In the genomic region with DNA sequence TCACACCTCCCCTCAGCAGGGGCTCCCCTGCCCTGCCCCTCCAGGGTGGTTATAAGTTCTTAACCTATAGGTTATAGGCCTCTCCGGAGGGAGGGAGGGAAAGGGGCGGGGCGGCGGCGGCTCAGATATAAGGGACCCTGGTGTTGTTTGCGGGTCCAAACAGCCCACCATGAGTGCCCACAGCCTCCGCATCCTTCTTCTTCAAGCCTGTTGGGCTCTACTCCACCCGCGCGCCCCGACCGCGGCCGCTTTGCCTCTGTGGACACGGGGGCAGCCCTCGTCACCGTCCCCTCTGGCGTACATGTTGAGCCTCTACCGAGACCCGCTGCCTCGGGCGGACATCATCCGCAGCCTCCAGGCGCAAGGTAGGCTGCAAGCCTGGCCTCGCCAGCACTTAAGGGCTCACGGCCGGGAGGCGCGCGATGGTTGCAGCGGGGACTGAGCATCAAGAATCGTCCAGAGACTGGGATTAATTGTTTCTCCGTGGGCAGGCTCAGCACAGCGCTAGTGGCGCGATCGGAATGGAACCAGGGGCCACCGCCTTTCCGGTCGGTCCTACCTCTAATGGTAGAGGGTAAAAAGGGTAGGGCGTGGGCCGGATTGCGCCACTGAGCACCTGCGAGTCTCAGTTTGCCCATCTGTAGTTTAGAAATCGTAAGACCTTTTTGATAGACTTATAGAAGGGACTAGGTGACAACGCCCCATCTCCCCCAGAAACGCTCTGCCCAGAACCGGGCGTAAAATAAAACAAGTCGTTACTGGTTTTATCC, we compare ENCODE assay signal across 7 mouse cellular contexts. TPM values are rescaled to one million over a fixed set of nuclear protein-coding genes. Genes with fewer than 3 reads are reported as not detected.
A peak's percentile ranks its signal among the peaks of the same experiment; 100 is the strongest.
DNase-seq lines count a peak whose midpoint lies in the region; ATAC-seq and TF ChIP-seq lines count a peak whose summit lies in the region.

No protein-coding gene starts in this region.

- no peaks in the 10 kb centered on the region for H3K9me3 ChIP-seq in E14TG2a.4 (ENCODE audit: low read length)
- H3K9me3 ChIP-seq in forebrain, embryonic 16.5 days (ENCODE audit: control insufficient read depth, low read length) = no peaks in the 10 kb centered on the region
- H3K9me3 ChIP-seq in limb, embryonic 13.5 days = no peaks in the 10 kb centered on the region
- H3K9me3 ChIP-seq in neural tube, embryonic 13.5 days = no peaks in the 10 kb centered on the region

- no peaks in the 10 kb centered on the region for H3K27me3 ChIP-seq in E14TG2a.4 (ENCODE audit: insufficient read depth, low read length)
- peaks cover 32% of the 10 kb centered on the region for H3K27me3 ChIP-seq in forebrain, embryonic 16.5 days (replicated peaks; ENCODE audit: control insufficient read depth, insufficient read depth, low read length)
- H3K27me3 ChIP-seq in limb, embryonic 13.5 days = peaks cover 70% of the 10 kb centered on the region
- peaks cover 71% of the 10 kb centered on the region for H3K27me3 ChIP-seq in neural tube, embryonic 13.5 days

- ATAC-seq in forebrain, embryonic 16.5 days = peak; percentile 43
- ATAC-seq in limb, embryonic 13.5 days (ENCODE audit: low FRiP score, low read depth) = peak; percentile 18; the same call in 1 of the 2 replicates
- peak; percentile 49; the same call in 1 of the 2 replicates for ATAC-seq in neural tube, embryonic 13.5 days (ENCODE audit: low read depth)

- peak overlapping the region; percentile 97 for H3K4me3 ChIP-seq in E14TG2a.4 (replicated peaks; ENCODE audit: low read length)
- H3K4me3 ChIP-seq in forebrain, embryonic 16.5 days (replicated peaks; ENCODE audit: low read length) = peak overlapping the region; percentile 49
- peak overlapping the region; percentile 49 for H3K4me3 ChIP-seq in limb, embryonic 13.5 days
- peak overlapping the region; percentile 44 for H3K4me3 ChIP-seq in neural tube, embryonic 13.5 days

- DNase-seq in B cell, adult 2 months = peak; percentile 10 to 14
- no peak for DNase-seq in ovary, postnatal 36 days (ENCODE audit: low spot score)
- DNase-seq in yolk sac, embryonic 10.5 days (ENCODE audit: low spot score) = no peak

- H3K36me3 ChIP-seq in E14TG2a.4 (ENCODE audit: insufficient read depth, low read length) = peaks cover 40% of the 10 kb centered on the region
- H3K36me3 ChIP-seq in forebrain, embryonic 16.5 days (ENCODE audit: control insufficient read depth, insufficient read depth) = no peaks in the 10 kb centered on the region
- H3K36me3 ChIP-seq in limb, embryonic 13.5 days = no peaks in the 10 kb centered on the region
- no peaks in the 10 kb centered on the region for H3K36me3 ChIP-seq in neural tube, embryonic 13.5 days

- 3% methylated on average over 49 of the region's 50 CpGs for WGBS in forebrain, embryonic 16.5 days
- 2% methylated on average over 37 of the region's 50 CpGs for WGBS in limb, embryonic 13.5 days
- WGBS in neural tube, embryonic 13.5 days = 2% methylated on average over 50 of the region's 50 CpGs

- H3K4me1 ChIP-seq in E14TG2a.4 (replicated peaks; ENCODE audit: low read depth, low read length) = peaks cover 76% of the 10 kb centered on the region
- H3K4me1 ChIP-seq in forebrain, embryonic 16.5 days (replicated peaks; ENCODE audit: control insufficient read depth, insufficient read depth, low read length) = peaks cover 11% of the 10 kb centered on the region
- peaks cover 16% of the 10 kb centered on the region for H3K4me1 ChIP-seq in limb, embryonic 13.5 days
- peaks cover 15% of the 10 kb centered on the region for H3K4me1 ChIP-seq in neural tube, embryonic 13.5 days (replicated peaks)

- H3K27ac ChIP-seq in forebrain, embryonic 16.5 days (ENCODE audit: low read length) = no peak overlapping the region
- H3K27ac ChIP-seq in limb, embryonic 13.5 days = no peak overlapping the region
- no peak overlapping the region for H3K27ac ChIP-seq in neural tube, embryonic 13.5 days (replicated peaks)

- H3K4me2 ChIP-seq in forebrain, embryonic 16.5 days (ENCODE audit: low read length) = peak overlapping the region; percentile 87
- peak overlapping the region; percentile 85 for H3K4me2 ChIP-seq in limb, embryonic 13.5 days (replicated peaks)
- peak overlapping the region; percentile 79 for H3K4me2 ChIP-seq in neural tube, embryonic 13.5 days

- peak overlapping the region; percentile 59 for H3K9ac ChIP-seq in forebrain, embryonic 16.5 days (replicated peaks; ENCODE audit: low read depth, low read length)
- peak overlapping the region; percentile 59 for H3K9ac ChIP-seq in limb, embryonic 13.5 days
- peak overlapping the region; percentile 65 for H3K9ac ChIP-seq in neural tube, embryonic 13.5 days

- no peak for TF ChIP-seq CTCF in E14TG2a.4 (conservative IDR thresholded peaks at IDR 0.05; ENCODE audit: low read length)

RNA-seq across cellular contexts. Expression of gene Nodal, which starts 0.5 kb away (rescaled TPM):
- polyA plus RNA-seq in forebrain, embryonic 16.5 days (2015; fragmentation: Nextera tagmentation; extraction: Ambion mirVana) = 0.10 and 0.15 TPM in 2 replicates
- 0.19 and 0.20 TPM in 2 replicates for polyA plus RNA-seq in limb, embryonic 13.5 days (2015; fragmentation: Nextera tagmentation; extraction: Ambion mirVana)
- polyA plus RNA-seq in neural tube, embryonic 13.5 days (2015; fragmentation: Nextera tagmentation; extraction: Ambion mirVana) = 0.14 TPM in 1 of 2 replicates, not detected in the other

RNA-seq across cellular contexts. Expression of gene Eif4ebp2, which starts 34.1 kb away (rescaled TPM):
- 78.2 and 88.4 TPM in 2 replicates for polyA plus RNA-seq in forebrain, embryonic 16.5 days (2015; fragmentation: Nextera tagmentation; extraction: Ambion mirVana)
- polyA plus RNA-seq in limb, embryonic 13.5 days (2015; fragmentation: Nextera tagmentation; extraction: Ambion mirVana) = 70.6 and 72.2 TPM in 2 replicates
- 50.3 and 61.8 TPM in 2 replicates for polyA plus RNA-seq in neural tube, embryonic 13.5 days (2015; fragmentation: Nextera tagmentation; extraction: Ambion mirVana)

RNA-seq across cellular contexts. Expression of gene Pald1, which starts 35.0 kb away (rescaled TPM):
- 17.1 and 18.0 TPM in 2 replicates for polyA plus RNA-seq in forebrain, embryonic 16.5 days (2015; fragmentation: Nextera tagmentation; extraction: Ambion mirVana)
- polyA plus RNA-seq in limb, embryonic 13.5 days (2015; fragmentation: Nextera tagmentation; extraction: Ambion mirVana) = 20.2 and 24.1 TPM in 2 replicates
- 30.6 and 31.5 TPM in 2 replicates for polyA plus RNA-seq in neural tube, embryonic 13.5 days (2015; fragmentation: Nextera tagmentation; extraction: Ambion mirVana)

RNA-seq across cellular contexts. Expression of gene Lrrc20, which starts 57.3 kb away (rescaled TPM):
- 25.7 and 28.1 TPM in 2 replicates for polyA plus RNA-seq in forebrain, embryonic 16.5 days (2015; fragmentation: Nextera tagmentation; extraction: Ambion mirVana)
- 11.5 and 11.7 TPM in 2 replicates for polyA plus RNA-seq in limb, embryonic 13.5 days (2015; fragmentation: Nextera tagmentation; extraction: Ambion mirVana)
- polyA plus RNA-seq in neural tube, embryonic 13.5 days (2015; fragmentation: Nextera tagmentation; extraction: Ambion mirVana) = 14.9 and 15.0 TPM in 2 replicates

Comparison
In these comparisons a context has a peak if more than half of its experiments do, and no peak if none do; other contexts are left out.
1. DNase-seq: peak in B cell, adult 2 months (2 of 2); none in ovary, postnatal 36 days (single experiment) and yolk sac, embryonic 10.5 days (single experiment).
2. H3K4me3 ChIP-seq: peak in every context shown above with its lines; median percentile 97 in E14TG2a.4; 49 in forebrain, embryonic 16.5 days; 49 in limb, embryonic 13.5 days; 44 in neural tube, embryonic 13.5 days.
3. Peak in every context shown above with its lines, with median percentiles within 50 percentile points of each other: ATAC-seq, H3K4me2 ChIP-seq and H3K9ac ChIP-seq.